Mouse (Mus musculus) lung, postnatal 10 days (tissue): ENCODE results near the gene Obox6.

Experiments used
- DNase-seq: peaks from one replicate; pipeline ENCODE4 v3.0.0; 2021

Gene Obox6

GRCm38 (mm10) chr7:15839578-15839977, at the start of gene Obox6:
Obox6 (minus strand) TSS chr7:15839678.
- DNase-seq: no peak

- DNase-seq: no peak
These were observed 44.6 kb upstream of the Obox6 start for GRCm38 (mm10) chr7:15884127-15884526.

DNA sequence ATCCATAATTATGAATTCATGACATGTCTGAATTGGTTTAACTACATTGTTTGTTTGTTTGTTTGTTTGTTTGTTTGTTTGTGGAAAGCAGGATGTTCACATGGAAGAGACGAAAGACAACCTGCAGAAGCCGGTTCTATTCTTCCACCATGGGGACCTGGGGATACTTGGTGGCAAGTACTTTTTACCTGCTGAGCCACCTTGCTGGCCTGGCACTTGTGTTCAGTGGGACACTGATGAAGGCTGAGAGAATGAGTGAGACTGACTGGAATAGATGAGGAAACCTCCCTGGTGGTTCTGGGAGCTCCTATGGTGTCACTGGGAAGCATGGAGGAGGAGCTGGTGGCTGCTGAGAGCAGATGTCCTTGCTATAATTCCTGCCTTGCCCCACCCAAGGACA, 42.8 kb upstream of the Obox6 start, which contains the start of gene Crxos:
Crxos (plus strand) TSS at position 301 of the 400 bp plus-strand sequence.
- no peak for DNase-seq

DNA sequence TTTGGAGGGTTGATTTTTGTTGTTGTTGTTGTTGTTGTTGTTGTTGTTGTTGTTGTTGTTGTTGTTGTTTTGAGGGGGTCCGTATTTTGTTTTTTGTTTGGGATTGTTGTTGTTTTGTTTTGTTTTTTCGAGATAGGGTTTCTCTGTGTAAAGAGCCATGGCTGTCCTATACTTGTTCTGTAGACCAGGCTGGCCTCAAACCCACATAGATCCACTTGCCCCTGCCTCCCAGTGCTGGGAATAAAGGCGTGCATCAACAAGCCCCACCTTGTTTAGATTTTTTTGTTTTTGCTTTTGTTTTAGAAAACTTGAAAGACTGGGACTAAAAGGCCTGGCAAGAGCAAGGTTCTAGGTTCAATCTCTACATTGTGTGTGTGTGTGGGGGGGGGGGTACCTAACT, 42.4 kb upstream of the Obox6 start:
- DNase-seq: no peak

DNA sequence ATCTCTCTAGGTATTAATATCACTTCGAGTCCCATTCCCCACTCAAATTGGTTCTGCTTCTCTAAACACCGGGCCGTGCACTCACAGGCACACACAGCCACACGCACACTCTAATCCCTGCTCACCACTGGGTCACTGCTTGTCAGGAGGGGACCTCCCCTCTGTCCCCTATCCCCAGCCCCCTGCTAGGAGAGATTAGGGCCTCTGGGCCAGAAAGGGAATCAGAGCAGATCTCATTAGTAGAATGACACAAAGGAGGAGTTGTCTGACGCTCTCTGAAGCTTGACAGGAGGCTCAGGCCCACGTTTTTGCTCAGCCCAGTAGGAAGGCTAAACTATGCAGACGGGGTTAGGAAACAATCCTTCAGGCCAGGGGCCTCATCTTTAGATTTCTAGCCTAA, 41.9 kb upstream of the Obox6 start:
- no peak for DNase-seq

GRCm38 (mm10) chr7:15879756-15880155, 40.3 kb upstream of the Obox6 start, which contains the start of gene Crx:
Crx (minus strand) TSS chr7:15879968.
- DNase-seq: no peak

DNA sequence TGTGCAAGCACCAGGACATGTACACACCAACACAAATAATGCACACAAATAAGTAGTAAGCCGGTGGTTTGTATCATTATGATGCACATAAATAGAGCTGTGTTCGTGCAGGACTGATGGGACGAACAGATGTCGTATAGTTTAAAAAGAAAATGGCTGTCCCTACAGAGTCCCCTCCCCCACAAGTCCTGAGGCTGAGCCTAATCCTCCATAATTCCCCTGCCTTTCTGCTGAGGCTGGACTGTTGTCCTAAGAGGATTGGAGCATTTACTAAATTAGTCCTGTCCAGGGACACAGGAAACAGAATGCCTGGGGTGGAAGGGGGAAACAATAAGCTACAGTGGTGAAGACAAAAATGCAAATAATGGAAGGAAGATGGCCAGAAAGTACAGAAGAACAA, 24.6 kb upstream of the Obox6 start:
- DNase-seq: no peak

DNA sequence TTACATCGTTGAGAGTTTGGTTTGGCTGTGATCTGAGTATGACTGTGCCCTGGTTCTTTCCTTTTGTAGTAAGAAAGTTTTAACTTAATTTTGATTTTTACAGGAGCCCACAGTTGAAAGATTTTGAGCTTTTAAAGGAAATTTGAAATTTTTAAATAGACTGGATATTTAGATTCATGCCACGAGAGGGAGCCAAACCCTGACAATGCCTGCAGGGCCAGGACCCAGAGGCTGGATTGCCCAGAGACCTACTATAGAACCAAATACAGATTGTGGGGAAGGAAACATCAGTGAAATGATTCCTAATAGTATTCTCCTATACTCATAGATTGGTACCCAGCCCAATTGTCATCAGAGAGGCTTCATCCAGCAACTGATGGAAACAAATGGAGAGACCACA, 20.2 kb upstream of the Obox6 start:
- DNase-seq: peak; percentile 3
